Mouse (Mus musculus) adipocyte (in vitro differentiated cells): Measurements from ENCODE around the gene Pde4d.

Source experiments
- DNase-seq: peaks from one replicate; pipeline ENCODE4 v3.0.0-alpha.2; 2016; ENCODE audit warnings: low spot score

Gene Pde4d

DNA sequence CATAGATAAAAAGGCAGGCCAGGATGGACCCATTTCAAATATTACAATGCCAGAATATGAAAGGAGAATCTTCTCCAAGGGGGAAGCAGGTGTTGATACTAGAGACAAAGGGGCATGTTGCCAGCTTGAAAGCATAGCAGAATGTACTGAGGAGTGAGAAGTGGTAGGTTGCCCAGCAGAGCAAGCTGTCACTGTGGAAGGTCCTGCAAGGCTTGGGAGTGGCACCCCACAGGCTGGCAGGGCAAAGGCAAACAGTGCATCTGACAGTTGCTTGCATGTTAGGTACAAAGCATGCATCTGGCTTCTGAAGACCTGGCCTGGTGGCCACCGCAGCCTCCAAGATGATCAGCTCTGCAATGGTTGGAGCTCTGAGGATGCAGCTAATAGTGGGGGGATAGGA lies 384.4 kb downstream of the Pde4d start:
- DNase-seq = no peak

GRCm38 (mm10) chr13:108836314-108836713 lies 386.6 kb downstream of the Pde4d start:
- no peak for DNase-seq

DNA sequence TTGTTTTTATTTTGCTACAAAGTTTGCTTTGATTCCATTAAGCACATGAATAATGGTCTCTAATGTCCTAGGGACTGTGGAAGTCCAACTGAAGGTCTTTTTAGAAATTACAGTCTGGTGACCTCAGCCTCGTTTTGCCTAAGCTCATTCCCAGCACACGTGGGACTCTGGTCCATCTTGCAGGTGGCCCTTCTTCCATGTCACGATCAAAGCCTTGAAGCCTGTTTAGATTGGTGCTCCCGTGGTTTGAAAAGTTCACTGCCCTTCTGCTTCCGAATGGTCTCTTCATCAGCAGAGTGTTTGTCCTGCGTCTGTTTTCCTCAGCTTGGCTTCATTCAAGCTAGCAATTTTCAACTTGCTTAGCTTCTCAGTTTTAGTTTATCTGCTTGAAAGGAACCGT lies 389.4 kb downstream of the Pde4d start:
- DNase-seq = no peak

DNA sequence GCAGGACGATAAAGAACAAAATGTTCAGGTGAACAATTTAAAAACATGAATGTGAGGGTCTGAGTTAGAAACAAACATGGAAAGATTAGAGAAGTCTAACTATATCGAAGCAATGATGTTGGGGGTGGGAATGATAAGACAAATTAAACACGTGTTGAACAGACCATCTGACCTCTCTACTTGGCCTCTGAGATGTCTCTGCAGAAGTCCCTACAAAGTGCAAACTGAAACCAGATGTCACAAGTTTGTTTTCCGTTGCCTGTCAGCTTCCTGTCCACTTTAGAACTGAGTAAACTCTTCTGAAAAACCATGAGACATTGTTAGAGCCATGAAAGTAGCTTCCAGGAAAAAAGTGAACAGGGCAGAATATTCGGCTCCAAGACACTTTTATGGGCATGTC lies 404.3 kb downstream of the Pde4d start:
- peak; percentile 26 for DNase-seq

DNA sequence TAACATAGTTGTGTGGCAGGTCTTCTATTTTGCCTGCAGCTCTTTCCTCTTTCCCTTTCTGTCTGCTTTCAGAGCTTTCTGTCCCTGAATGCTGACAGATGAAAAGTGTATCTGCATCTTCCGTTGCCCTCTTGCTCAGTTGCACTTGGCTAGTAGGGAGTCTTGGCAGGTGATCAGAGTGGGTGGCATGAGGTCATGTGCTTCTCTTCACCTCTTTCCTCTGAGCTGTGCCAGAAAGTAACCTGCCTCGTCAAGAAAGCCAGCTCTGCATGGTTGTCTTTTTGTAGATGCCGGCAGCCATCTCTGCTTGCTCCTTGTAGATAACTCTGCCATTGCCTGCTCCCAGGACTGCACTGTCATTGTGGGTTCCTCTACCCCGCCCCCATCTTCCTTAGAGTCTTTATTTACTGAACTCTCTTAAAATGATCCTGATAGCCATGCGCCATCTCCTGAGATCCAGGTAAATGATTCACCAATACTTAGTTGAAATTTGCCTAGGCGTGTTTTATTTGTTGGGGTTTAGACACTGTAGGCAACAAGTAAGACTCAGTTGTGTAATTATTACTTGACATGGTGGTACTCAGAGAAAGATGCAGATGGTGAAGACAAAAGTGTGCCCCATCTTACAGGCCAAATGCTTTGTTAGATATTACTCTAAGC lies 407.2 kb downstream of the Pde4d start:
- no peak for DNase-seq

DNA sequence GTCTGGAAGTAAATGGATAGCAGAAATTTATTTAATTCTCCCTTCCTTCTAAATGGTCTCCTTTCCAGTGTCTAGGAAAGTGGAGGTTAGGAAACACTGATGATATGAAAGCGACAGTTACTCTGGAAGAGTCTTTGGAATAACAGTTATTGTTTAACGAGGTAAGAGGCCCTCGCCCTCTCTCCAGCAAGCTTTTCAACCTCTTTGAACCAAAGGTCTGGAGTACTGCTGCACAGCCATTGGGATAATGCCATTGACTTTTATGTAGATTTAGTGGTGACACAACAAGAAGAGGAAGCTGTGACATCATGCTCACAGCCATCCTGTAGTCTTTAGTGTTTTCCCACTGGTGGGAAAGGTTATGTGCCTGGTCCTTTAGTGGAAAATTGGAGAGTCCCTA lies 409.6 kb downstream of the Pde4d start:
- no peak for DNase-seq

DNA sequence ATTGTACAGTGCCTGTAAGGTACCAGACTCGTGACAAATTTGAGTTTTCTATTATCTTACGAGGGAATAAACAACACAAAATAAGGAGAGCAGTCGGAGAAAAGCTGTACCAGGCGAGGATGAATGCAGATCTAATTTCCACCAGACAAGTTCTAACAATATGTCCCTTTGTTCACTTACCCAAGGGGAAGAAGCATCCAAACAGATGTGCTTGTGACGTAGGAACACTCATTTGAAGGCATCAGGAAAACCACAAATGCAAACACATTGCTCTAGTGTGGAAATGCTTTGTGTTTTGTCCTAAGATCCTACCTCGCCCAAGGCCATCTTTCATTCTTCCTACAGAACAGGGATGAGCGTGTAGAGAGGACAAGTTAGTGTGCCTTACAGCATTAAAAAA lies 411.0 kb downstream of the Pde4d start:
- no peak for DNase-seq

GRCm38 (mm10) chr13:108861707-108862106 lies 412.0 kb downstream of the Pde4d start:
- no peak for DNase-seq

DNA sequence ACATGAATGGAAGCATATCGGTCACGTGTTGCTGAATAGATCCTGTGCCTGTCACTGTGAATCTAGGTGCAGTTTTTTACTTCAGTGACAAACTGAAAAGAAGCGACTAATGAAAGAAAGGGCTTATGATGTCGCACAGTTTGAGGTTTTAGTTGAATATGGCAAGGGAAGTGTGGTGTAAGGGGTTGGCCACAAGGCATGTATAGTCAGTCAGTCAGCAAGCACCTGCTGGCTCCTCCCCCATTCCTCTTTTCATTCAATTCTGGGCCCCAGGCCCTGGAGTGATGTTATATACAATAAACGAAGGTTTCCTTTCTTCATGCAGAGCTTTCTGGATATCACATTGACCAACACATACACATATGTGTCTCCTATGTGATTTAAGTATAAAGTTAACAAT lies 412.4 kb downstream of the Pde4d start:
- DNase-seq = no peak

DNA sequence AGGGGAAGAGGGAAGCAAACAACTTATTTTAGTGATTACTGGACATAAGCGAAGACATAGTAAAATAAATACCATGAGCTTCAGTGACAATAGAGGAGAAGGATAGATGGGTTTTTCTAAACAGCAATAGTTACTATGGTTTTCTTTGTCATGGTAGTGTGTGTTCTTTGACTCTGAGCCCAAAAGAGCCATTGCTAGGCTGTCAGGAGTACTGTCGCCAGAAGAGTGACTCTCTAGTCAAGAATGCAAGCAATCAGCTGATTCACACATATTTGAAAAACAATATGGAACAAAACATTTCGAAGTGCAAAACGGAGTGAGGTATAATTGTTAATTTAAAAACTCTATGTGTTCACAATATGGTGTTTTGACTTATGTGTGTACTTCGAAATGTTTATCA lies 450.4 kb downstream of the Pde4d start:
- peak; percentile 12 for DNase-seq

DNA sequence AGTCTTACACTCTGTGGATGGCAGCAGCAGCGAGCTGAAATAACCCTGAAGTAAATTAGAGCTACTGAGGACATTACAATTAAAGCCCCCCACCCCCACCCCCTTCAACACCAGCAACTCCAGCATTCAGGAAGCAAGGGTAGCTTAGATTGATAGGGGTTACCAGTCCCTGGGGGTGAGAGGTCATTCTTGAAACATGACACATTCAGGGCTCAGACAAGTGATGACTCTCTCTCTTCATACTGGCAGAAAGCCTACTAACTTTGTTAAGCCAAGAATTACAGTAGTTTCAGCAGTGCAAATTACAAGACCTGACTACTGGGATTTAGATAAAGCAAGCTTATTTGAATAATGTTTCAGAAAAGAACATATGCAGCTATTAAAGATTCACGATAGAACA lies 455.4 kb downstream of the Pde4d start:
- peak; percentile 60 for DNase-seq

DNA sequence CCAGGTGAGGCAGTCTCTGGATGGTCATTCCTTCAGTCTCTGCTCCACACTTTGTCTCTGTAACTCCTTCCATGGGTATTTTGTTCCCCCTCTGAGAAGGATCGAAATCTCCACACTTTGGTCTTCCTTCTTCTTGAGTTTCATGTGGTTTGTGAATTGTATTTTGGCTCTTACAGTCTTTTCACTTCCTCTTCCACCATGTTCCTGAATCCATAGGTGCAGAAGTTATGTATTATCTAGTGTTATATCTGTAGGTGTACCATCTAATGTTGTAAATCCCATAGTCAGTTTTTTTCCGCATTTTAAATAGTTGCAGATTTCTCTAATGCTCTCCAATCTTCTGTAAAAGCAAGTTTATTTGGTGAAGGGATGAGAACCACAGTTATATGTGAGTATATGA lies 459.4 kb downstream of the Pde4d start:
- DNase-seq = no peak

DNA sequence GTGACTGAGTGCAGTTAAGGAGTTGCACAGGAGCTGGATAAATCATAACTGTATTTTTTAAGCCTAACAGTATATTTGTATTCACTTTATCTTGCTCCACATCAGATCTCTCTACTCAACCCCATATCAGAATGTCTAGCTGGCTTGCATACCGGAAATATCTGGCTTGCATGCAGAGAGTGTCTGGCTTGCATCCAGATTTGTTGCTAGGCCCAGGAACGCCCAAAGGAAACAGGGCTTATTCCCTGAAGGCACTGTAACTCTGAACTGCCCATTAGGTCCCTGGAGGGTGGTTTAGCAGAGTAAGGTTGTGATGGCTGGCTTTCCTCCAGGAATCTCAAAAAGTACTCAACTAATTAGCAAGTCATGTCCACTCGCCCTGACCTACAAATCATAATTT lies 464.9 kb downstream of the Pde4d start:
- peak; percentile 19 for DNase-seq

DNA sequence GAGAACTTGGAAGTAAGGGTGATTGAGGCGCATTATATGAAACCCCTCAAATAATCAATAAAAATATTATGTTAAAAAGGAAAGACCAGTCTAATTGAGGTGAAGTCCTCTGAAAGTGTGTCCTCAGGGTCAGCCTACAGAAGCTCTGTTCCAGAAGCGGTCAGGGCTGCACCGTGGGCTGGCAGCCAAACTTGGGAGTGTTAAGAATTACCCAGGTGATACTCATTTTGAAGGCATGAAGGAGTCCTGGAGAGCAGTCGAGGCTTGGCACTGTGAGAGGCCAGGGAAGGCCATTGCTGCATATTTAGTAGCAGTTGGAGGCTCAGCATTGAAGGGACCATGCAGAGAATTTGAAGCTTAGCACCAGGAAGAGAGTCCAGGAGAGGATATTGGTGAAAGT lies 471.4 kb downstream of the Pde4d start:
- DNase-seq = no peak

GRCm38 (mm10) chr13:108934854-108935253 lies 485.1 kb downstream of the Pde4d start:
- no peak for DNase-seq

- no peak for DNase-seq
Measured at GRCm38 (mm10) chr13:108937272-108937671, 487.5 kb downstream of the Pde4d start.

DNA sequence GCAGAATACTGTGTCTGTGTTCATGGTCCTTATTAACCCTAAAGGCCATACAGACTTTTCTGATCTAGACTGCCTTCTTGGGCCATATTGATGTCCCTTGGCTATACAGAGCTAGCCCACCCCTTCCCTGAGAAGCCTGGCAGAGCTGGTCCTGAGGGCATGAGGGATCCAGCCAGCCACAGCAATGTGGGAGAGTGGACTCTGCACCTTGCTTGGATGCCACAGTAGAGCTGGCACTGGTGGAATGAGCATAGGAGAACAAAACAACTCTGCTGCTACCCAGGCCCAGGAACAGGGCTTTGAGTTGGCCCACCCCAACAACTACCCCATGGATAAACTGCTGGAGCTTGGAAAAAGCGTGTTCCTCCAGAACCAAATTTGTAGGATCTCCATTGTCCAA lies 503.2 kb downstream of the Pde4d start:
- DNase-seq = no peak

- no peak for DNase-seq
Measured at GRCm38 (mm10) chr13:108956059-108956458, 506.3 kb downstream of the Pde4d start.

GRCm38 (mm10) chr13:108964056-108964455 lies 514.3 kb downstream of the Pde4d start:
- no peak for DNase-seq

DNA sequence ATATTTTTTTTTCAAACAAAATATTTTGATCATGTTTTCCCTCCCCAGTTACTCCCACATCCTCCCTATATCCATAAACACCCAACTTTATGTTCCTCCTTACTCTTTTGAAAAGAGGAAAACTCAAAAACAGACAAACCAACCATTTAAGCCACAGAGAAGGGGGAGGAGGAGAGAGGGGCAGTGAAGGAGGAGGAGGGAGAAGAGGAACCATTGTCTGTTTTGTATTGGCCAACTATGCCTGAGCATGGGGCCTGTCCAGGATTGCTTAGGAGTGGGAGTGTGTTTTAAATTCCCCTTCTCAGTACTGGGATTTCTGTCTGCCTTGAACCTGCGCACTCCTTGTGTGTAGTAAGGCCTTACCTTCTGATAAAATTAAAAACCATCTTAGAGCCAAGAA lies 531.4 kb downstream of the Pde4d start:
- DNase-seq = no peak

DNA sequence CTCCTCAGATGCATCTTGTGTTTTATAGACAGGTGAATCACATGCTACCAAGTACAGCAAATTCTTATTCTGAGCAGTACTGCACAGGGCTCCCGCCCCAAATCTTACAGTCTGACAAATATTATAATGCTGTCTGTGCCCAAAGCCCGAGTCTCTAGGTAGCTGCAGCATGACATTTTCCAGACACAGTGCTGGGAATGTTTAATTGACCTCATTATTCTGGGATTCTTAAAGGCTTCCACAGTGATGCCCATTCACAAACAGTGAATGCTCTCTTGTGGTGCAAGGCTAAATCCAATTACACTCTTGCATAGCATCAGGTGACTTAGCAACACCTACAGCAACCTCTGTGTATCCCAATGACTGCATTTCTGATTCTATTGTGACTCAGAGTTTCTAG lies 549.0 kb downstream of the Pde4d start:
- no peak for DNase-seq

DNA sequence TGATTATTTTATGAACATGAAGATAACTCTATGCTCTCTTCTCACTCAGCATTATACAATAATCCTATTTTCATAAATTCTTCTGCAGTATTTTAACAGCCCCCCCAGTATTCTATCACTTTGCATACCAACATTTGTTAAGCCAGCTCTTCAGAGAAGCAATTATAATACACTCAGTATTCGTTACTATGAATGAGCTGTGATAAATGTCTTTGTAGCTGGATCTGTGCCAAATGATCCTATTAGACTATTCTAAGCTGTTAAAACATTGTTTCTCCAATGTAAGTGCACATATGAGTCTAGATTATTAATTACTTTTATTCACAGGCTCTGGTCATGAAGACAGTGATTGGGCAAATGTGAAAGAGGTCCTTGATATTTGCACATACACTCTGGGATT lies 575.0 kb downstream of the Pde4d start:
- DNase-seq = no peak

- peak; percentile 78 for DNase-seq
Measured at GRCm38 (mm10) chr13:109047126-109047525, 597.4 kb downstream of the Pde4d start.

GRCm38 (mm10) chr13:109052805-109053204 lies 603.1 kb downstream of the Pde4d start:
- no peak for DNase-seq
